Mouse (Mus musculus) cortical plate, adult 2 months (tissue): Measurements from ENCODE around the gene Atat1. TPM values are rescaled to one million over a fixed set of nuclear protein-coding genes. Genes with fewer than 3 reads are reported as not detected.
A peak's percentile ranks its signal among the peaks of the same experiment; 100 is the strongest.

Source experiments
- H3K27ac ChIP-seq: fragments of 200-500 bp; 2 replicates; pipeline ENCODE4 v1.5.1; 2012; ENCODE audit warnings: low read length, control low read depth, inconsistent platforms; ENCODE audit not compliant: insufficient read depth
- H3K4me1 ChIP-seq: fragments of 200-500 bp; 2 replicates; pipeline ENCODE4 v1.6.1; 2011; ENCODE audit warnings: low read length; ENCODE audit not compliant: control insufficient read depth, insufficient read depth
- H3K4me3 ChIP-seq: fragments of 200-500 bp; 2 replicates; pipeline ENCODE4 v1.5.1; 2011; ENCODE audit warnings: mild to moderate bottlenecking, low read length, control low read depth; ENCODE audit not compliant: insufficient read depth
- CTCF ChIP-seq: fragments of 200-500 bp; IDR thresholded peaks from 2 replicates; pipeline ENCODE4 v1.5.1; 2011; ENCODE audit warnings: mild to moderate bottlenecking, control low read depth, low read length; ENCODE audit not compliant: insufficient read depth; ENCODE audit errors: extremely low read depth
- POLR2A ChIP-seq: fragments of 200-500 bp; IDR thresholded peaks from 2 replicates; pipeline ENCODE4 v1.6.1; 2011; ENCODE audit warnings: mild to moderate bottlenecking, low read length, control low read depth; ENCODE audit not compliant: insufficient read depth; ENCODE audit errors: extremely low read depth
- polyA plus RNA-seq: library from polyadenylated mRNA; depleted of rRNA; stranded (reverse); fragments of >200 nt; gene quantifications from 2 replicates; pipeline ENCODE4 v1.2.3, GENCODE M21; 2012

Atat1 gene
- polyA plus RNA-seq, 1 experiment = 96.8 TPM

- Histone ChIP-seq H3K4me3 (peak overlapping the region; percentile 28), H3K27ac (peak overlapping the region; percentile 50), H3K4me1 (peaks cover 8% of the 10 kb centered on the region; the same call in 1 of the 2 replicates)
- TF ChIP-seq POLR2A = peak; percentile 73
- TF ChIP-seq CTCF = no peak
Measured at GRCm38 (mm10) chr17:35919060-35919715, 9.3 kb upstream of the Atat1 start.

GRCm38 (mm10) chr17:35918276-35919059 lies 8.6 kb upstream of the Atat1 start:
- H3K4me1 ChIP-seq = peaks cover 8% of the 10 kb centered on the region; the same call in 1 of the 2 replicates
- TF ChIP-seq CTCF (no peak), POLR2A (peak; percentile 62)
- H3K27ac ChIP-seq = peak overlapping the region; percentile 86
- peak overlapping the region; percentile 57 for H3K4me3 ChIP-seq

DNA sequence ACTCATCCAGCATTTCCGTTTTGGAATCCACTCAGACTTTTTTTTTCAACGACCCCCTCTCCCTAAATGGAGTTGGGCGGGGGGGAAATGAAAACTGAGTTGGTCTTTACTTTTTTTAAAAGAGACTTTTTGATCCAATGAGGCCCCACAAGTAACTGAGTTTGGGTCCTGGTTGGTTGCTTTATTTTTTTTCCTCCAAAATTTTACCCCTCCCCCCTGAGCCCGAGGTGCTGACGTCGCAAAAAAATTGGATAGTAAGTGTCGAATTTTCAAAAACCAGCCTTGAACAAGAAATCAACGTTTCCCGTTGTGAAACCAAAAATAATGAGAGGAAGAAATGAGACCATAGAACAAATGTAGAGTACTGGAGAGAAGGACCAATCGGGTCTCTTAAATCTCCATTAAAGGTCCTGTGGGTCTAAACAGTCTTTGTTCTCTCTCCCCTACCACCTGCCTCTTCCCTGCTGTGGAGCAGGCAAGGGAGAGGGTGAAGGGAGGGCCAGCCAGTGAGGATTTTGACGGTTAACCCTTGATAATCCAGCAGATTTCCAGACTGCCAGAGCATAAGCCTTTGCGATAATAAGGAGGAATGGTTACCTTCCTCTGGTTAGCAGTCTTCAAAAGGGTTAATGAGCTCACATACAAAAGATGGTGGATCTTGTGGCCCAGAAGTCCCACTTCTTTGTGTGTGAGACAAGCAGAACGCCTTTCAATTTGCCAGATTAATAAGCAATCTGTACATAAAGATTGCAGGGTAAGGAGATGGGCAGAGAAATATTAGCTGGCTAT lies 7.8 kb upstream of the Atat1 start:
- Histone ChIP-seq H3K4me3 (peak overlapping the region; percentile 57), H3K4me1 (peaks cover 8% of the 10 kb centered on the region; the same call in 1 of the 2 replicates), H3K27ac (peak overlapping the region; percentile 90)
- TF ChIP-seq POLR2A (peak; percentile 72), CTCF (no peak)

- TF ChIP-seq POLR2A = no peak
- no peak for TF ChIP-seq CTCF
- Histone ChIP-seq H3K4me3 (peak overlapping the region; percentile 57), H3K4me1 (peaks cover 8% of the 10 kb centered on the region; the same call in 1 of the 2 replicates), H3K27ac (peak overlapping the region; percentile 90)
Measured at GRCm38 (mm10) chr17:35917143-35917462, 7.2 kb upstream of the Atat1 start.

DNA sequence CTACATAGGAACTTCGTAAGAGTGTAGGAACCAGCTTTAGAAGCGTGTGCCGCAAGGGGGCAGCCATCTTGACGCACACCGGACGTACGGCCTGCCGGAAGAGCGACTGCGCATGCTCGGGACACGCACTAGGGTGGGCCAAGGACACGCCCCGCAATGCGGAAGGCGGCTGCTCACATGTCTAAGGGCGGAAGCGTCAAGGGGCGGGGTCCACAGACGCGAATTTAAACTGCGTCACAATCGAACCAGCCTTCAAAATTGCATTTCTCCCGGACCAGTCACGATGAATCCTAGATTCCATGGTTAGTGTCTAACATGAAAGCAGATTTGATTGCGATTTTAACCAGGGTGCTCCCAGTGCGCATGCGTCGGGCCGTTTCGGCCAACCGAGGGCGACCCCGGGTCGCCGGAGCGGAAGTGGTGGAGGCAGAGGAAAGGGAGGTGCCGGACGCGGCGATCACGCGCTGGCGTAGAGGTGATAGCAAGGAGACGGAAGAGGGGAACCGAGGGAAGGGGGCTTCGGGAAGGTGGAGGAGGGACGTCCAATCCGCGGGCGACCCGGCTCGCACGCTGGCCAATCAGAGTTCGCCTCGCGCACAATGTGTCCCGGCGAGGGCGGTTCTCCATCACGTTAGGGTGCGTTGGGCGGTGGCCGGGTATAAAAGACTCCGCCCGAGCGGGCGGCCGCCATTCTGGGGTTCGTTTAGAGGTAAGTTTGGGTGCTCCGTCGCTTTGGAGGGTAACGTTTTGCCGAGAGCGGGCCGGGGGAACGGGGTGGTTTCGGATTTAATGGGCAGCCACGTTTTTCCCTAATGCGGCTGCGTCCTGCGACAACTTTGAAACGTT lies 6.6 kb upstream of the Atat1 start, which contains the start of the genes Mrps18b and Ppp1r10:
Gene Mrps18b, minus strand, starts transcription at position 93 of the 846 bp plus-strand sequence.
Gene Ppp1r10, plus strand, starts transcription at position 138 of the 846 bp plus-strand sequence.
- TF ChIP-seq CTCF (peak; percentile 36; the same call in 1 of the 2 replicates), POLR2A (peak; percentile 98)
- H3K4me3 ChIP-seq = peak within 1 kb of the TSS; percentile 57
- peaks cover 8% of the 10 kb centered on the region; the same call in 1 of the 2 replicates for H3K4me1 ChIP-seq
- peak within 1 kb of the TSS; percentile 90 for H3K27ac ChIP-seq

DNA sequence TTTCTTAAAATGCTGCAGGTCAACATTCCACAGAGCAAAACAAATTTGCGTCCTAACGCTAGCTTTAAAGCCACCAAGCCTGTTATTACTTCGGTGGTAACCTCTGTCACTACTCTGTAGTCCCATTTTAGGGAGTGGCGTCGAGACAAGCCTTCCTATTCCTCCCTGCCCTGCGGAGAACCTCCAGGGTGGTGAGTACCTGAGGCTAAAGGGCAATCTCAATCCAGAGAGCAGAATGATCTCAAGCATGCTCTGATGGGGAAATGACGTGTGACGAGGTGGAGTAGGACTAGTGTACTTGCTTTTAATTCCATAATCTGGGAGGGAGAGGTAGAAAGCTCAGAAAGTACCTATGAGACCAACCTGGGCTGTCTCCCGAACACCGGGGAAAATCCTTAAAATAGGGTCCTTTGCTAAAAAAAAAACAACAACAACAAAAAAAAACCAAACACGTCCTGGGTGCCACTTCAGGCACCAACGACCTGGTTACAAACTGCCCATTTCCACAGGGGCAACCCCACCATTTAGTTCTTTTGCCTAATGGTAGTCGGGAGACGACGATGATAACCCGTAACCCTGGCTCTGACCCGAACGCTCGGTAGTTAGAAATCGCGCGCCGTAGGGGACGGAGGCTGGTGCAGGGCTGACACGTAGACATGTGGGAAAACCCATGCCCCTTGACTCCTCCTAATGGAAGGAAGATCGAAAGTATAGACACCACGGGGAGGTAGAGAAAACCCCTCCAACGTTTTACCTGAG lies 5.8 kb upstream of the Atat1 start:
- peaks cover 5% of the 10 kb centered on the region; the same call in 1 of the 2 replicates for H3K4me1 ChIP-seq
- H3K27ac ChIP-seq = peak overlapping the region; percentile 2; the same call in 1 of the 2 replicates
- H3K4me3 ChIP-seq = peak overlapping the region; percentile 57
- TF ChIP-seq POLR2A = no peak
- TF ChIP-seq CTCF = no peak

- H3K27ac ChIP-seq = no peak overlapping the region
- peaks cover 5% of the 10 kb centered on the region; the same call in 1 of the 2 replicates for H3K4me1 ChIP-seq
- no peak overlapping the region; the same call in 1 of the 2 replicates for H3K4me3 ChIP-seq
- TF ChIP-seq POLR2A (no peak), CTCF (no peak)
Measured at GRCm38 (mm10) chr17:35914975-35915374, 5.1 kb upstream of the Atat1 start.

- Histone ChIP-seq H3K4me1 (no peaks in the 10 kb centered on the region), H3K27ac (0 out of 2 replicates have a peak overlapping the region, but pooled peaks have one; percentile 2), H3K4me3 (peak overlapping the region; percentile 58)
- TF ChIP-seq POLR2A = no peak
- no peak for TF ChIP-seq CTCF
Measured at GRCm38 (mm10) chr17:35909186-35909918, 523 bp downstream of the Atat1 start.
